In genomic region chr3:94821008-94821638, GRCm38 (mm10) we compare ENCODE assay signal across 10 mouse cellular contexts. TPM values are rescaled to one million over a fixed set of nuclear protein-coding genes. Genes with fewer than 3 reads are reported as not detected.
A peak's percentile ranks its signal among the peaks of the same experiment; 100 is the strongest.
DNase-seq lines count a peak whose midpoint lies in the region; ATAC-seq and TF ChIP-seq lines count a peak whose summit lies in the region.
"Had no signal": no experiment of that assay in that cellular context is flagged by ENCODE, and none has a peak within 500 bp of the region (broad histone marks: within the 10 kb centered on the region; RNA-seq: fewer than 3 reads in every experiment).

No protein-coding gene starts in this region.

- H3K9ac ChIP-seq in hindbrain, postnatal 0 days (replicated peaks; ENCODE audit: low read length): peak overlapping the region; percentile 84
- peak overlapping the region; percentile 96 for H3K9ac ChIP-seq in liver, adult 2 months (ENCODE audit: low read depth, low read length)
- H3K9ac ChIP-seq in midbrain, embryonic 15.5 days: peak overlapping the region; percentile 69

- peak overlapping the region; percentile 75 for H3K4me2 ChIP-seq in hindbrain, postnatal 0 days (ENCODE audit: low read depth, low read length)
- peak overlapping the region; percentile 73 for H3K4me2 ChIP-seq in midbrain, embryonic 15.5 days

- peak overlapping the region; percentile 65 for H3K4me3 ChIP-seq in hindbrain, postnatal 0 days (ENCODE audit: low read length)
- H3K4me3 ChIP-seq in liver, adult 2 months (ENCODE audit: insufficient read depth, low read depth, low read length): peak overlapping the region; percentile 98
- peak overlapping the region; percentile 63 for H3K4me3 ChIP-seq in midbrain, embryonic 15.5 days
- peak overlapping the region; percentile 89 for H3K4me3 ChIP-seq in testis, adult 2 months (ENCODE audit: control insufficient read depth, low read depth, low read length)

- TF ChIP-seq CTCF in hindbrain, postnatal 0 days (IDR thresholded peaks at IDR 0.05; ENCODE audit: low read depth): no peak
- no peak; the same call in 1 of the 2 replicates for TF ChIP-seq CTCF in liver, adult 2 months (IDR thresholded peaks at IDR 0.05; ENCODE audit: low read depth, low read length)
- no peak for TF ChIP-seq CTCF in testis, adult 2 months (IDR thresholded peaks at IDR 0.05; ENCODE audit: control insufficient read depth, insufficient read depth, insufficient replicate concordance, low read depth, low read length)

- 0 out of 2 replicates have a peak, but pooled peaks have one; percentile 18 for TF ChIP-seq POLR2A in liver, adult 2 months (IDR thresholded peaks at IDR 0.05; ENCODE audit: extremely low read depth, insufficient read depth, low read length)
- no peak for TF ChIP-seq POLR2A in testis, adult 2 months (IDR thresholded peaks at IDR 0.05; ENCODE audit: control insufficient read depth, low read depth, low read length)

- no peaks in the 10 kb centered on the region for H3K27me3 ChIP-seq in hindbrain, postnatal 0 days (ENCODE audit: insufficient read depth, low read length)
- no peaks in the 10 kb centered on the region for H3K27me3 ChIP-seq in liver, adult 2 months (ENCODE audit: control insufficient read depth, insufficient read depth, low read length)
- H3K27me3 ChIP-seq in midbrain, embryonic 15.5 days (replicated peaks): no peaks in the 10 kb centered on the region
- no peaks in the 10 kb centered on the region for H3K27me3 ChIP-seq in testis, adult 2 months (ENCODE audit: control insufficient read depth, insufficient read depth, low read length)

- no peaks in the 10 kb centered on the region for H3K4me1 ChIP-seq in hindbrain, postnatal 0 days (ENCODE audit: insufficient read depth, low read length)
- peaks cover 2% of the 10 kb centered on the region; the same call in 1 of the 2 replicates for H3K4me1 ChIP-seq in liver, adult 2 months (ENCODE audit: control insufficient read depth, insufficient read depth, low read length)
- H3K4me1 ChIP-seq in midbrain, embryonic 15.5 days: peaks cover 17% of the 10 kb centered on the region; the same call in 1 of the 2 replicates
- peaks cover 7% of the 10 kb centered on the region for H3K4me1 ChIP-seq in testis, adult 2 months (ENCODE audit: control insufficient read depth, insufficient read depth, low read length)

- DNase-seq in layer of hippocampus, postnatal 10 days (ENCODE audit: low spot score in 2 of 2): peak; percentile 29 to 53
- no peak for DNase-seq in layer of hippocampus, adult 9-10 months (ENCODE audit: low spot score)
- peak; percentile 74 to 86 for DNase-seq in cerebellum, postnatal 10 days
- DNase-seq in gastrocnemius, postnatal 25 days: peak; percentile 36
- peak; percentile 92 for DNase-seq in hindbrain, postnatal 0 days (ENCODE audit: low spot score)
- no peak for DNase-seq in liver, adult 2 months (ENCODE audit: extremely low read depth, low read depth, low spot score)

- peak; percentile 79 for ATAC-seq in hindbrain, postnatal 0 days
- ATAC-seq in midbrain, embryonic 15.5 days (replicated peaks): peak; percentile 72
- ATAC-seq: Patski had no signal

- 1% methylated on average over 31 of the region's 31 CpGs for WGBS in hindbrain, postnatal 0 days
- 4% methylated on average over 31 of the region's 31 CpGs for WGBS in liver, adult 2 months
- 1% methylated on average over 31 of the region's 31 CpGs for WGBS in midbrain, embryonic 15.5 days

- H3K27ac ChIP-seq in hindbrain, postnatal 0 days: peak overlapping the region; percentile 90
- peak overlapping the region; percentile 33; the same call in 1 of the 2 replicates for H3K27ac ChIP-seq in liver, adult 2 months (replicated peaks; ENCODE audit: insufficient read depth, low read depth, low read length)
- H3K27ac ChIP-seq in midbrain, embryonic 15.5 days: peak overlapping the region; percentile 90
- H3K27ac ChIP-seq in testis, adult 2 months (ENCODE audit: control insufficient read depth, insufficient read depth, low read depth, low read length): peak overlapping the region; percentile 76

- no peaks in the 10 kb centered on the region for H3K79me2 ChIP-seq in liver, adult 2 months (ENCODE audit: control insufficient read depth, insufficient read depth, low read length)

- H3K36me3 ChIP-seq in hindbrain, postnatal 0 days (ENCODE audit: insufficient read depth, low read length): no peaks in the 10 kb centered on the region
- H3K36me3 ChIP-seq in liver, adult 2 months (ENCODE audit: control insufficient read depth, insufficient read depth, low read length): no peaks in the 10 kb centered on the region
- H3K36me3 ChIP-seq in midbrain, embryonic 15.5 days (replicated peaks): no peaks in the 10 kb centered on the region
- H3K36me3 ChIP-seq in testis, adult 2 months (ENCODE audit: control insufficient read depth, insufficient read depth, low read length): no peaks in the 10 kb centered on the region

- no peaks in the 10 kb centered on the region for H3K9me3 ChIP-seq in hindbrain, postnatal 0 days (ENCODE audit: low read length)
- H3K9me3 ChIP-seq in midbrain, embryonic 15.5 days: no peaks in the 10 kb centered on the region

RNA-seq across cellular contexts. Expression of gene Pogz, which starts 16.2 kb away (rescaled TPM):
- 10 to 100 TPM; 56.0 to 57.3 TPM for total RNA-seq in layer of hippocampus, postnatal 10 days (2021)
- total RNA-seq in gastrocnemius, postnatal 25 days (2021): 10 to 100 TPM; 13.3 to 13.4 TPM
- 38.6 and 42.8 TPM in 2 replicates for total RNA-seq in hindbrain, postnatal 0 days (2014; rRNA removed)
- 13.8 and 16.8 TPM in 2 replicates for polyA plus RNA-seq in hindbrain, postnatal 0 days (2015; fragmentation: Nextera tagmentation; extraction: Ambion mirVana)
- total RNA-seq in liver, adult 2 months (2014; rRNA removed): 6.3 and 6.8 TPM in 2 replicates
- polyA plus RNA-seq in liver, adult 2 months (2012; rRNA removed): 6.4 and 9.9 TPM in 2 replicates
- 25.9 and 27.5 TPM in 2 replicates for polyA plus RNA-seq in midbrain, embryonic 15.5 days (2015; fragmentation: Nextera tagmentation; extraction: Ambion mirVana)
- 13.9 and 15.9 TPM in 2 replicates for polyA plus RNA-seq in testis, adult 2 months (2012; rRNA removed)

RNA-seq across cellular contexts. Expression of gene Cgn, which starts 34.8 kb away (rescaled TPM):
- total RNA-seq in layer of hippocampus, postnatal 10 days (2021): 1 to 10 TPM; 6.3 to 8.6 TPM
- total RNA-seq in gastrocnemius, postnatal 25 days (2021): not detected
- total RNA-seq in hindbrain, postnatal 0 days (2014; rRNA removed): 5.8 and 7.7 TPM in 2 replicates
- 9.8 and 10.3 TPM in 2 replicates for polyA plus RNA-seq in hindbrain, postnatal 0 days (2015; fragmentation: Nextera tagmentation; extraction: Ambion mirVana)
- 7.6 and 9.2 TPM in 2 replicates for total RNA-seq in liver, adult 2 months (2014; rRNA removed)
- polyA plus RNA-seq in liver, adult 2 months (2012; rRNA removed): 7.3 and 7.4 TPM in 2 replicates
- 11.6 and 13.7 TPM in 2 replicates for polyA plus RNA-seq in midbrain, embryonic 15.5 days (2015; fragmentation: Nextera tagmentation; extraction: Ambion mirVana)
- 12.6 and 17.4 TPM in 2 replicates for polyA plus RNA-seq in testis, adult 2 months (2012; rRNA removed)
- total RNA-seq: neutrophil, adult 5-6 weeks had no signal

Comparison
In these comparisons a context has a peak if more than half of its experiments do, and no peak if none do; other contexts are left out.
1. DNase-seq: peak in layer of hippocampus, postnatal 10 days (2 of 2), cerebellum, postnatal 10 days (2 of 2), gastrocnemius, postnatal 25 days (single experiment) and hindbrain, postnatal 0 days (single experiment); none in layer of hippocampus, adult 9-10 months (single experiment) and liver, adult 2 months (single experiment).
2. H3K27ac ChIP-seq: peak in every context shown above with its lines; median percentile 90 in hindbrain, postnatal 0 days; 90 in midbrain, embryonic 15.5 days; 76 in testis, adult 2 months; 33 in liver, adult 2 months.
3. Peak in every context shown above with its lines, with median percentiles within 50 percentile points of each other: H3K4me3 ChIP-seq and H3K9ac ChIP-seq.